Mouse (Mus musculus) CH12.LX (cell line): ENCODE data around the gene Hsp90ab1. TPM values are rescaled to one million over a fixed set of nuclear protein-coding genes. Genes with fewer than 3 reads are reported as not detected.

Experiments used
- DNase-seq: peaks from one replicate; pipeline ENCODE4 v3.0.0-alpha.2; 2013; ENCODE audit errors: extremely low read depth
- H3K27ac ChIP-seq: 2 replicates; pipeline ENCODE4 v1.5.1; 2012; ENCODE audit warnings: low read depth, mild to moderate bottlenecking, control low read depth, moderate library complexity; ENCODE audit not compliant: insufficient read depth
- H3K27me3 ChIP-seq: replicated peaks from 2 replicates; pipeline ENCODE3; 2012; ENCODE audit warnings: inconsistent platforms
- H3K36me3 ChIP-seq, 2 experiments: replicated peaks in 1 of 2; 2 replicates each; pipeline versions ENCODE3 to v1.6.1; 2012; ENCODE audit warnings: inconsistent platforms in 1 of 2, low read length in 1 of 2, mild to moderate bottlenecking in 1 of 2, mixed read lengths in 1 of 2, moderate library complexity in 1 of 2; ENCODE audit not compliant: control insufficient read depth in 1 of 2, insufficient read depth in 1 of 2
- H3K4me1 ChIP-seq, 2 experiments: 2 replicates each; pipeline ENCODE4 v1.6.1; 2012; ENCODE audit warnings: inconsistent platforms in 1 of 2, moderate library complexity in 1 of 2; ENCODE audit not compliant: insufficient read depth in 2 of 2, control insufficient read depth in 1 of 2
- H3K4me2 ChIP-seq: 2 replicates; pipeline ENCODE4 v1.6.1; 2012; ENCODE audit warnings: low read depth, mild to moderate bottlenecking, control low read depth; ENCODE audit not compliant: poor library complexity, insufficient read depth, severe bottlenecking
- H3K4me3 ChIP-seq, 3 experiments: fragments of 150-350 bp in 1 of 3; sonication (generic) in 1 of 3; replicated peaks in 1 of 3; 2 replicates each; pipeline versions ENCODE3 to v1.5.1; 2011 to 2012; ENCODE audit warnings: low read depth in 2 of 3, low read length in 2 of 3, mild to moderate bottlenecking in 2 of 3, moderate library complexity in 2 of 3, control low read depth in 1 of 3, improper control_type of control experiment in 1 of 3, inconsistent platforms in 1 of 3, mixed read lengths in 1 of 3; ENCODE audit not compliant: poor library complexity in 1 of 3
- H3K79me2 ChIP-seq: replicated peaks from 2 replicates; pipeline ENCODE4 v1.6.1; 2012; ENCODE audit warnings: mild to moderate bottlenecking, moderate library complexity; ENCODE audit not compliant: control insufficient read depth, poor library complexity, insufficient read depth, severe bottlenecking; ENCODE audit errors: extremely low read depth
- H3K9ac ChIP-seq: 2 replicates; pipeline ENCODE4 v1.6.1; 2012; ENCODE audit warnings: low read depth, mild to moderate bottlenecking, control low read depth, moderate library complexity; ENCODE audit not compliant: insufficient read depth
- H3K9me3 ChIP-seq: replicated peaks from 2 replicates; pipeline ENCODE3; 2012; ENCODE audit warnings: low read length, inconsistent platforms, mixed read lengths
- BHLHE40 ChIP-seq: IDR thresholded peaks from 2 replicates; pipeline ENCODE4 v1.6.1; 2011; ENCODE audit warnings: mild to moderate bottlenecking, low read depth, low read length, improper control_type of control experiment
- CHD2 ChIP-seq: IDR thresholded peaks from 2 replicates; pipeline ENCODE4 v1.6.1; 2011; ENCODE audit warnings: low read length, improper control_type of control experiment
- CTCF ChIP-seq, 2 experiments: IDR thresholded peaks in 1 of 2; conservative IDR thresholded peaks in 1 of 2; 2 replicates each; pipeline ENCODE4 v1.5.1; 2011 to 2012; ENCODE audit warnings: low read depth in 2 of 2, low read length in 2 of 2, improper control_type of control experiment in 1 of 2, inconsistent platforms in 1 of 2, mild to moderate bottlenecking in 1 of 2, moderate library complexity in 1 of 2
- E2F4 ChIP-seq: IDR thresholded peaks from 2 replicates; pipeline ENCODE4 v1.6.1; 2011; ENCODE audit warnings: low read depth, low read length, improper control_type of control experiment; ENCODE audit not compliant: insufficient replicate concordance
- ELF1 ChIP-seq: IDR thresholded peaks from 2 replicates; pipeline ENCODE4 v1.6.1; 2014; ENCODE audit warnings: low read depth, mild to moderate bottlenecking, inconsistent platforms, low read length, improper control_type of control experiment
- EP300 ChIP-seq: IDR thresholded peaks from 2 replicates; pipeline ENCODE4 v1.6.1; 2011; ENCODE audit warnings: low read length, improper control_type of control experiment
- ETS1 ChIP-seq: conservative IDR thresholded peaks from 2 replicates; pipeline ENCODE4 v1.6.1; 2012; ENCODE audit warnings: low read depth, mild to moderate bottlenecking, inconsistent platforms, low read length, improper control_type of control experiment, moderate library complexity
- GABPA ChIP-seq: IDR thresholded peaks from 2 replicates; pipeline ENCODE4 v1.6.1; 2012; ENCODE audit warnings: low read depth, low read length, improper control_type of control experiment, inconsistent platforms; ENCODE audit not compliant: insufficient replicate concordance
- HCFC1 ChIP-seq: IDR thresholded peaks from 2 replicates; pipeline ENCODE4 v1.6.1; 2012; ENCODE audit warnings: low read depth, mild to moderate bottlenecking, inconsistent platforms, low read length, improper control_type of control experiment
- IRF4 ChIP-seq: IDR thresholded peaks from 2 replicates; pipeline ENCODE4 v1.6.1; 2014; ENCODE audit warnings: low read depth, mild to moderate bottlenecking, inconsistent platforms, low read length, improper control_type of control experiment
- JUN ChIP-seq: IDR thresholded peaks from 2 replicates; pipeline ENCODE4 v1.6.1; 2011; ENCODE audit warnings: low read depth, mild to moderate bottlenecking, low read length, improper control_type of control experiment, moderate library complexity; ENCODE audit not compliant: insufficient read depth
- JUND ChIP-seq: conservative IDR thresholded peaks from 2 replicates; pipeline ENCODE4 v1.6.1; 2011; ENCODE audit warnings: low read depth, low read length, improper control_type of control experiment
- KAT2A ChIP-seq: IDR thresholded peaks from 2 replicates; pipeline ENCODE4 v1.6.1; 2012; ENCODE audit warnings: low read length, improper control_type of control experiment, inconsistent platforms; ENCODE audit not compliant: insufficient replicate concordance
- MAFK ChIP-seq: IDR thresholded peaks from 2 replicates; pipeline ENCODE4 v1.6.1; 2011; ENCODE audit warnings: low read length, improper control_type of control experiment; ENCODE audit not compliant: insufficient replicate concordance
- MAX ChIP-seq: IDR thresholded peaks from 2 replicates; pipeline ENCODE4 v1.6.1; 2011; ENCODE audit warnings: low read length, improper control_type of control experiment
- MYC ChIP-seq: IDR thresholded peaks from 2 replicates; pipeline ENCODE4 v1.6.1; 2011; ENCODE audit warnings: low read depth, mild to moderate bottlenecking, improper control_type of control experiment, low read length
- NELFE ChIP-seq: IDR thresholded peaks from 2 replicates; pipeline ENCODE4 v1.6.1; 2011; ENCODE audit warnings: low read depth, low read length, improper control_type of control experiment
- NRF1 ChIP-seq: IDR thresholded peaks from 2 replicates; pipeline ENCODE4 v1.6.1; 2014; ENCODE audit warnings: low read depth, mild to moderate bottlenecking, inconsistent platforms, low read length, improper control_type of control experiment, moderate library complexity
- POLR2A ChIP-seq: IDR thresholded peaks from 2 replicates; pipeline ENCODE4 v1.6.1; 2011; ENCODE audit warnings: low read depth, mild to moderate bottlenecking, improper control_type of control experiment, low read length
- SIN3A ChIP-seq: IDR thresholded peaks from 2 replicates; pipeline ENCODE4 v1.6.1; 2012; ENCODE audit warnings: low read length, improper control_type of control experiment, inconsistent platforms
- SMC3 ChIP-seq: IDR thresholded peaks from 2 replicates; pipeline ENCODE4 v1.6.1; 2011; ENCODE audit warnings: low read depth, low read length, improper control_type of control experiment
- TBP ChIP-seq: conservative IDR thresholded peaks from 2 replicates; pipeline ENCODE4 v1.6.1; 2011; ENCODE audit warnings: low read depth, low read length, improper control_type of control experiment
- UBTF ChIP-seq: IDR thresholded peaks from 2 replicates; pipeline ENCODE4 v1.6.1; 2012; ENCODE audit warnings: low read depth, mild to moderate bottlenecking, inconsistent platforms, low read length, improper control_type of control experiment, moderate library complexity
- USF1 ChIP-seq: IDR thresholded peaks from 2 replicates; pipeline ENCODE4 v1.6.1; 2014; ENCODE audit warnings: low read depth, mild to moderate bottlenecking, inconsistent platforms, low read length, improper control_type of control experiment
- USF2 ChIP-seq: conservative IDR thresholded peaks from 2 replicates; pipeline ENCODE4 v1.6.1; 2011; ENCODE audit warnings: low read depth, low read length, improper control_type of control experiment
- ZNF384 ChIP-seq: IDR thresholded peaks from 2 replicates; pipeline ENCODE4 v1.6.1; 2012; ENCODE audit warnings: low read depth, low read length, improper control_type of control experiment, inconsistent platforms
- dilution Hi-C: fragments of 300-500 bp; cut with MboI; formaldehyde crosslinking; loops from 2 replicates; pipeline ENCODE4 v1.14.3; 2020; ENCODE audit warnings: low sequenced_read_pairs; ENCODE audit not compliant: extremely low pct_unique_long_range_greater_than_20kb, extremely low pct_ligation_motif_present
- in situ Hi-C: fragments of 300-500 bp; cut with MboI; formaldehyde crosslinking; loops from 3 replicates; pipeline ENCODE4 v1.14.3; 2019; ENCODE audit warnings: low sequenced_read_pairs, low pct_ligation_motif_present, low pct_unique_long_range_greater_than_20kb, mixed read lengths
- polyA plus RNA-seq: library from polyadenylated mRNA; unstranded; fragments of >175 nt; gene quantifications from 2 replicates; pipeline ENCODE4 v1.2.1, GENCODE M21; 2012; ENCODE audit warnings: low read depth; ENCODE audit not compliant: insufficient read length
- total RNA-seq, 2 experiments: library from RNA; depleted of rRNA; stranded (reverse); fragments of 300-350 nt in 1 of 2; fragments of >200 nt in 1 of 2; gene quantifications; 2 replicates each; pipeline ENCODE4 v1.2.3; 2012 to 2014

Hsp90ab1 gene
- total and polyA plus RNA-seq, 3 experiments = 790 to 4,858 (median 1,180) TPM

DNA sequence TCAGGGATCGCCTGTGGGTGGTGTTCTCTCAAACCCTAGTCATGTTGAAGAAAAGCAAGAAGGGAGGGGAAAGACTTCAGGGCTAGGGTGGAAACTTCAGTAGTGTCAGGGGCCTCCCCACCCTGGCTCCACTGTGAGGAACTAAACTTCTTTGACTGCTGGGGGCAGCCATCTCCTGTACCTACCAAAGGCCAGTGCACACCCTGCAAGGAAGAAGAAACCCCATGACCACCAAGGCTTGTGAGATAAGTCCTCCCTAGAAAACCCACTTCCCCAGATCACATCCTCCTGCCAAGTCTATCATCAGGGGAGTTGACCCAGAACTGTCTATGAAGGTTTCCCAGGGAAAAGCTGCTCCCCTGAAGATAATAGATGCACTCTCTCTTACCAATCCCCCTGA lies 18.7 kb downstream of the Hsp90ab1 start (continued):
- TF ChIP-seq JUN = no peak
- TF ChIP-seq HCFC1 = 0 out of 2 replicates have a peak, but pooled peaks have one; percentile 35
- TF ChIP-seq E2F4 = no peak
- no peak for TF ChIP-seq USF2
- TF ChIP-seq MYC = 0 out of 2 replicates have a peak, but pooled peaks have one; percentile 35
- TF ChIP-seq JUND = no peak

DNA sequence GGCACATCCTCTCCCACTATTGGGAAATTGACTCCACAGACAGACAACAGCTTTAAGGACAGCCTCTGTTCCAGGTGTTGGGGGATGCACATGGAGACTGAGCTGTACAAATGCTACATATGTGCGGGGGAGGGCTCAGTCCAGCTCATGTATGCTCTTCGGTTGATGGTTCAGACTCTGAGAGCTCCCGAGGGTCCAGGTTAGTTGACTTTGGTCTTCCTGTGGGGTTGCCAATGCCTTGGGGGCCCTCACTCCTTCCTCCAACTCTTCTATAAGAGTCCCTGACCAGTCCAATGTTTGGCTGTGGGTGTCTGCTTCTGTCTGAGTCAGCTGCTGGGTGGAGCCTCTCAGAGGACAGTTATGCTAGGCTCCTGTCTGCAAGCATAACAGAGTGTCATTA lies 20.0 kb downstream of the Hsp90ab1 start:
- peaks cover 14 to 42% of the 10 kb centered on the region in 2 experiments for H3K4me1 ChIP-seq
- dilution Hi-C loops = no loop called here
- in situ Hi-C loops = loop anchor here (5.0 kb wide), 1 partner anchor 36 kb away; no protein-coding TSS in a partner anchor

DNA sequence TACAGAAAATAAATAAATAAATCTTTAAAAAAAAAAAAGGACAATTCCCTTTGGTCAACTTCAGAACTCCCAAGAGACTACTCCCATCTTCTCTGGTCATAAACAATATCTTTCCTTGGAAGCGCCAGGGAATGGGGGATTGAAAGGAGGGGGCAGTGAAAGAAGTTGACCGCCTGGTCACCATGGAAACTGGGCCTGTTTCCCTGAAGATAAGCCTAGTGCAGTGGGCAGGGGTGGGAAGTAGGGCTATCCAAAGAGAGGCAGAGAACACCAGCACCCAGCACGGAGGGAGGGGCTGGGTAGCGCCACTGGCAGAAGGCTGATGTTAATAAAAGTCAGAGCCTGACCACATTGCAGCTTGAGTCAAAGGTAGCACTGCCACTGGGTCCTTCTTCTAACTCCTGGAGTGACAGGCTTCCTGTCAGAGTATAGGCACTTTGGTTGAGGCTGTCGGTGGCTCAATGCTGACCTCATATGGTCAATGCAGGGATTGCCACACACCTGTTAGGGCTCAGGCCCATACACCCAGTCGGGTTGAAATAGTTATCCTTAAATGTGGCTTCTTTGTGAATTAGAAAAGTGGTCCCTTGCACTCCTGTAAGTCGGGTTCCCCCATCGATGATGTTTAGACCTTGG lies 21.1 kb downstream of the Hsp90ab1 start:
- dilution Hi-C loops (no loop called here), in situ Hi-C loops (loop anchor here (5.0 kb wide), 1 partner anchor 35 kb away; no protein-coding TSS in a partner anchor)
- no peaks in the 10 kb centered on the region for H3K27me3 ChIP-seq
- peak; percentile 22; the same call in 1 of the 2 replicates for TF ChIP-seq IRF4
- peak; percentile 53 for TF ChIP-seq ELF1
- no peak for TF ChIP-seq USF2
- TF ChIP-seq MAX = no peak
- TF ChIP-seq SMC3 = peak; percentile 93
- TF ChIP-seq KAT2A = no peak
- peak; percentile 77 for TF ChIP-seq SIN3A
- TF ChIP-seq E2F4 = no peak
- no peak for TF ChIP-seq GABPA
- TF ChIP-seq TBP = no peak
- peak; percentile 54; the same call in 1 of the 2 replicates for TF ChIP-seq NELFE
- TF ChIP-seq UBTF = no peak
- TF ChIP-seq USF1 = no peak
- 0 out of 2 replicates have a peak, but pooled peaks have one; percentile 10 for TF ChIP-seq EP300
- TF ChIP-seq ZNF384 = peak; percentile 10; the same call in 1 of the 2 replicates
- TF ChIP-seq CHD2 = no peak
- no peak for TF ChIP-seq JUN
- no peak for TF ChIP-seq MAFK
- peak; percentile 75 to 99 for TF ChIP-seq CTCF (conservative IDR thresholded peaks at IDR 0.05 in 1 of 2, IDR thresholded peaks at IDR 0.05 in 1 of 2; ENCODE audit: low read depth in 2 of 2, low read length in 2 of 2)
- no peak for TF ChIP-seq JUND

More for the DNA sequence above, 20.0 kb downstream of the Hsp90ab1 start:
- H3K4me2 ChIP-seq = no peak overlapping the region
- H3K4me3 ChIP-seq = no peak overlapping the region
- no peak for DNase-seq
- H3K79me2 ChIP-seq = peaks cover 21% of the 10 kb centered on the region
- no peaks in the 10 kb centered on the region for H3K27me3 ChIP-seq
- peaks cover 4 to 16% of the 10 kb centered on the region in 2 experiments for H3K36me3 ChIP-seq
- TF ChIP-seq HCFC1 = no peak
- no peak for TF ChIP-seq POLR2A
- no peak for TF ChIP-seq KAT2A
- TF ChIP-seq NRF1 = no peak
- TF ChIP-seq USF1 = no peak
- no peak for TF ChIP-seq SMC3
- no peak for TF ChIP-seq IRF4
- TF ChIP-seq NELFE = no peak
- TF ChIP-seq CTCF (conservative IDR thresholded peaks at IDR 0.05 in 1 of 2, IDR thresholded peaks at IDR 0.05 in 1 of 2; ENCODE audit: low read depth in 2 of 2, low read length in 2 of 2) = no peak
- TF ChIP-seq BHLHE40 = no peak
- no peak for TF ChIP-seq SIN3A
- no peak for TF ChIP-seq MYC
- TF ChIP-seq ETS1 = no peak
- no peak for TF ChIP-seq E2F4
- TF ChIP-seq ZNF384 = no peak
- no peak for TF ChIP-seq GABPA
- no peak overlapping the region for H3K27ac ChIP-seq
- no peaks in the 10 kb centered on the region for H3K9me3 ChIP-seq
- H3K9ac ChIP-seq = no peak overlapping the region

More for the DNA sequence above, 21.1 kb downstream of the Hsp90ab1 start:
- no peak overlapping the region for H3K9ac ChIP-seq
- H3K36me3 ChIP-seq = peaks cover 2 to 7% of the 10 kb centered on the region in 2 experiments
- no peaks in the 10 kb centered on the region for H3K9me3 ChIP-seq
- no peak overlapping the region for H3K4me2 ChIP-seq
- H3K4me3 ChIP-seq = no peak overlapping the region
- peaks cover 13% of the 10 kb centered on the region for H3K79me2 ChIP-seq
- peak overlapping the region; percentile 15; the same call in 1 of the 2 replicates for H3K27ac ChIP-seq
- DNase-seq = peak; percentile 86
- peaks cover 14 to 42% of the 10 kb centered on the region in 2 experiments for H3K4me1 ChIP-seq
